Mouse (Mus musculus) hindbrain, embryonic 10.5 days (tissue): Measurements from ENCODE around the gene Gm28048. TPM values are rescaled to one million over a fixed set of nuclear protein-coding genes. Genes with fewer than 3 reads are reported as not detected.

Experiments used
- DNase-seq: peaks from one replicate; pipeline ENCODE4 v3.0.0-alpha.2; 2017; ENCODE audit warnings: low spot score
- H3K27ac ChIP-seq: fragments of 300-500 bp; sonication (generic); 2 replicates; pipeline ENCODE4 v1.5.1; 2016; ENCODE audit warnings: mild to moderate bottlenecking, moderate library complexity
- H3K27me3 ChIP-seq: fragments of 300-500 bp; sonication (generic); 2 replicates; pipeline ENCODE4 v1.6.1; 2016; ENCODE audit warnings: mild to moderate bottlenecking; ENCODE audit not compliant: poor library complexity, insufficient read depth, severe bottlenecking
- H3K36me3 ChIP-seq: fragments of 300-500 bp; sonication (generic); 2 replicates; pipeline ENCODE4 v1.6.1; 2016; ENCODE audit warnings: mild to moderate bottlenecking, moderate library complexity
- H3K4me1 ChIP-seq: fragments of 300-500 bp; sonication (generic); replicated peaks from 2 replicates; pipeline ENCODE4 v1.6.1; 2016; ENCODE audit warnings: mild to moderate bottlenecking
- H3K4me3 ChIP-seq: fragments of 300-500 bp; sonication (generic); 2 replicates; pipeline ENCODE4 v1.5.1; 2016; ENCODE audit warnings: mild to moderate bottlenecking, moderate library complexity
- H3K9me3 ChIP-seq: fragments of 300-500 bp; sonication (generic); 2 replicates; pipeline ENCODE4 v1.6.1; 2016; ENCODE audit warnings: mild to moderate bottlenecking, moderate library complexity
- WGBS: fragments of 180-500 bp; shearing (Covaris S2); methylation state at CpG from one replicate; pipeline ENCODE4 v1.1.7; 2016; 5-methylcytosine and 5-hydroxymethylcytosine counted together
- polyA plus RNA-seq: library from polyadenylated mRNA; unstranded; fragments of >200 nt; fragmentation: Nextera tagmentation; extraction: Ambion mirVana; gene quantifications from 2 replicates; pipeline ENCODE4 v1.2.1, GENCODE M21; 2016

Gene Gm28048
- polyA plus RNA-seq, 1 experiment from 2014 or later, result 3.3 TPM

- no peak for DNase-seq
- WGBS, result 71% methylated on average over 1 of the region's 1 CpGs
- H3K4me1 ChIP-seq, result peaks cover under 1% of the 10 kb centered on the region; the same call in 1 of the 2 replicates
- H3K27ac ChIP-seq, result no peak overlapping the region
- no peaks in the 10 kb centered on the region for H3K36me3 ChIP-seq
- H3K4me3 ChIP-seq, result no peak overlapping the region
- no peaks in the 10 kb centered on the region for H3K27me3 ChIP-seq
- no peaks in the 10 kb centered on the region for H3K9me3 ChIP-seq
These were observed 176.7 kb downstream of the Gm28048 start for GRCm38 (mm10) chr11:22805171-22805570.

GRCm38 (mm10) chr11:22799987-22800424, 181.9 kb downstream of the Gm28048 start:
- 20% methylated on average over 9 of the region's 9 CpGs for WGBS
- no peaks in the 10 kb centered on the region for H3K27me3 ChIP-seq
- H3K4me3 ChIP-seq, result no peak overlapping the region
- H3K4me1 ChIP-seq, result peaks cover 13% of the 10 kb centered on the region; the same call in 1 of the 2 replicates
- H3K9me3 ChIP-seq, result no peaks in the 10 kb centered on the region
- 0 out of 2 replicates have a peak overlapping the region, but pooled peaks have one; percentile 12 for H3K27ac ChIP-seq
- no peaks in the 10 kb centered on the region for H3K36me3 ChIP-seq
- DNase-seq, result peak; percentile 14

- no peaks in the 10 kb centered on the region for H3K36me3 ChIP-seq
- WGBS, result 63% methylated on average over 5 of the region's 5 CpGs
These were observed 183.0 kb downstream of the Gm28048 start for GRCm38 (mm10) chr11:22798916-22799315.

GRCm38 (mm10) chr11:22794734-22795133, 187.2 kb downstream of the Gm28048 start:
- DNase-seq, result no peak
- Histone ChIP-seq H3K27me3 (no peaks in the 10 kb centered on the region), H3K4me3 (no peak overlapping the region), H3K4me1 (peaks cover 8% of the 10 kb centered on the region; the same call in 1 of the 2 replicates), H3K36me3 (no peaks in the 10 kb centered on the region), H3K27ac (no peak overlapping the region), H3K9me3 (no peaks in the 10 kb centered on the region)
- WGBS, result 86% methylated on average over 1 of the region's 1 CpGs

More at GRCm38 (mm10) chr11:22798916-22799315, 183.0 kb downstream of the Gm28048 start:
- Histone ChIP-seq H3K9me3 (no peaks in the 10 kb centered on the region), H3K4me1 (peaks cover 13% of the 10 kb centered on the region; the same call in 1 of the 2 replicates), H3K4me3 (no peak overlapping the region), H3K27ac (no peak overlapping the region), H3K27me3 (no peaks in the 10 kb centered on the region)
- DNase-seq, result no peak

- 88% methylated on average over 1 of the region's 1 CpGs for WGBS
- no peaks in the 10 kb centered on the region for H3K27me3 ChIP-seq
These were observed 188.0 kb downstream of the Gm28048 start for GRCm38 (mm10) chr11:22793881-22794203.

GRCm38 (mm10) chr11:22793176-22793880, 188.6 kb downstream of the Gm28048 start:
- Histone ChIP-seq H3K4me1 (0 out of 2 replicates have a peak, but pooled peaks cover 4% of the 10 kb centered on the region), H3K9me3 (no peaks in the 10 kb centered on the region), H3K27ac (no peak overlapping the region), H3K4me3 (no peak overlapping the region), H3K27me3 (no peaks in the 10 kb centered on the region), H3K36me3 (no peaks in the 10 kb centered on the region)
- WGBS, result 83% methylated on average over 3 of the region's 3 CpGs
- DNase-seq, result no peak

More at GRCm38 (mm10) chr11:22793881-22794203, 188.0 kb downstream of the Gm28048 start:
- H3K4me1 ChIP-seq, result 0 out of 2 replicates have a peak, but pooled peaks cover 4% of the 10 kb centered on the region
- no peak overlapping the region for H3K4me3 ChIP-seq
- H3K27ac ChIP-seq, result no peak overlapping the region
- no peaks in the 10 kb centered on the region for H3K9me3 ChIP-seq
- DNase-seq, result no peak
- no peaks in the 10 kb centered on the region for H3K36me3 ChIP-seq

GRCm38 (mm10) chr11:22792149-22792548, 189.7 kb downstream of the Gm28048 start:
- DNase-seq, result no peak
- no peaks in the 10 kb centered on the region for H3K27me3 ChIP-seq

GRCm38 (mm10) chr11:22791726-22792125, 190.2 kb downstream of the Gm28048 start:
- no peaks in the 10 kb centered on the region for H3K36me3 ChIP-seq
- 85% methylated on average over 5 of the region's 5 CpGs for WGBS
- no peak overlapping the region for H3K4me3 ChIP-seq
- H3K4me1 ChIP-seq, result 0 out of 2 replicates have a peak, but pooled peaks cover 4% of the 10 kb centered on the region
- no peaks in the 10 kb centered on the region for H3K9me3 ChIP-seq
- DNase-seq, result no peak
- no peak overlapping the region for H3K27ac ChIP-seq
- H3K27me3 ChIP-seq, result no peaks in the 10 kb centered on the region

More at GRCm38 (mm10) chr11:22792149-22792548, 189.7 kb downstream of the Gm28048 start:
- Histone ChIP-seq H3K36me3 (no peaks in the 10 kb centered on the region), H3K4me1 (0 out of 2 replicates have a peak, but pooled peaks cover 4% of the 10 kb centered on the region), H3K27ac (no peak overlapping the region), H3K9me3 (no peaks in the 10 kb centered on the region), H3K4me3 (no peak overlapping the region)
- WGBS, result 88% methylated on average over 1 of the region's 1 CpGs

- Histone ChIP-seq H3K9me3 (no peaks in the 10 kb centered on the region), H3K36me3 (no peaks in the 10 kb centered on the region), H3K27ac (no peak overlapping the region), H3K27me3 (no peaks in the 10 kb centered on the region), H3K4me1 (peaks cover 2% of the 10 kb centered on the region; the same call in 1 of the 2 replicates), H3K4me3 (no peak overlapping the region)
- WGBS, result 76% methylated on average over 2 of the region's 2 CpGs
- no peak for DNase-seq
These were observed 194.1 kb downstream of the Gm28048 start for GRCm38 (mm10) chr11:22787833-22788232.

Other genes starting within 250 kb of the Gm28048 start
- 1.2 and 2.1 TPM in 2 replicates for gene B3gnt2, start 121.1 kb downstream of the Gm28048 start, polyA plus RNA-seq
- gene Zrsr1, start 10.1 kb downstream of the Gm28048 start, polyA plus RNA-seq, result 2.7 and 3.2 TPM in 2 replicates
- gene Commd1, start 292 bp upstream of the Gm28048 start, polyA plus RNA-seq, result 374 and 405 TPM in 2 replicates
- gene Cct4, start 8.4 kb upstream of the Gm28048 start, polyA plus RNA-seq, result 387 and 408 TPM in 2 replicates
- gene Fam161a, start 25.4 kb upstream of the Gm28048 start, polyA plus RNA-seq, result 2.9 and 4.0 TPM in 2 replicates